Mouse (Mus musculus) erythroblast, embryonic 14.5 days (primary cell): Measurements from ENCODE around the gene Kif2a.

ENCODE experiments used
- GATA1 ChIP-seq: IDR thresholded peaks from 2 replicates; pipeline ENCODE4 v1.6.1; 2012; ENCODE audit warnings: low read length, inconsistent platforms, mixed read lengths
- TAL1 ChIP-seq: IDR thresholded peaks from 3 replicates; pipeline ENCODE4 v1.6.1; 2012; ENCODE audit warnings: low read length, inconsistent platforms, mixed read lengths

DNA sequence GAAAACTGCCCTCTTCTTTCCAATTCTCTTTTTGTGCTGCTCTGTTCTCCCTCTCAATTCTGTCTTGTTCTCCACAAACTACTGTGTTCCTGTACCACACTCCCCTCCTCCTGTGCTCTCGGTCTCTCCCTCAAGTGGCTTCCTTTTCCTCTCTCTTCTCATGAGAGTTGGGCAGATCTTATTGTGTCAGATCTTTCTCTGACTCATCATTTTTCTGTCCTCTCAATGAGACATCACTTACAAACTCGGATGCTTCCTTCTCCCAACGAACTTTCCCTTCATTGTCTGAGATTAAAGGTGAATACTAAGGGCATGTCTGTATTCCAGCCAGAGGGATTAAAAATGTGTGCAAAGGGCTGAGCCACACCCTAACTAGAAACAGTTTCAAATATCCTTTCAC, 3.7 kb upstream of the Kif2a start:
- TF ChIP-seq TAL1 = no peak
- TF ChIP-seq GATA1 = no peak
